ENCODE assay signal across 10 mouse cellular contexts in genomic region chr9:21235341-21235740, GRCm38 (mm10). TPM values are rescaled to one million over a fixed set of nuclear protein-coding genes. Genes with fewer than 3 reads are reported as not detected.
A peak's percentile ranks its signal among the peaks of the same experiment; 100 is the strongest.
DNase-seq lines count a peak whose midpoint lies in the region; ATAC-seq and TF ChIP-seq lines count a peak whose summit lies in the region.
"Had no signal": no experiment of that assay in that cellular context is flagged by ENCODE, and none has a peak within 500 bp of the region (broad histone marks: within the 10 kb centered on the region; RNA-seq: fewer than 3 reads in every experiment).

No protein-coding gene starts in this region.

- H3K36me3 ChIP-seq in hindbrain, embryonic 13.5 days = peaks cover 45% of the 10 kb centered on the region
- peaks cover 46% of the 10 kb centered on the region for H3K36me3 ChIP-seq in hindbrain, embryonic 12.5 days
- 0 out of 2 replicates have a peak, but pooled peaks cover under 1% of the 10 kb centered on the region for H3K36me3 ChIP-seq in thymus, adult 2 months (ENCODE audit: control insufficient read depth, insufficient read depth, low read length)

- no peak overlapping the region for H3K4me3 ChIP-seq in hindbrain, embryonic 13.5 days
- no peak overlapping the region for H3K4me3 ChIP-seq in hindbrain, embryonic 12.5 days
- H3K4me3 ChIP-seq in thymus, adult 2 months (ENCODE audit: control insufficient read depth, insufficient read depth, low read length) = no peak overlapping the region
- H3K4me3 ChIP-seq in left cerebral cortex, adult 2 months = no peak overlapping the region

- no peak for TF ChIP-seq POLR2A in thymus, adult 2 months (IDR thresholded peaks at IDR 0.05; ENCODE audit: control insufficient read depth, extremely low read depth, insufficient read depth, low read length, poor library complexity)

- WGBS in hindbrain, embryonic 13.5 days = 83% methylated on average over 4 of the region's 4 CpGs
- 87% methylated on average over 4 of the region's 4 CpGs for WGBS in hindbrain, embryonic 12.5 days
- 23% methylated on average over 4 of the region's 4 CpGs for WGBS in thymus, adult 2 months

- H3K9ac ChIP-seq in hindbrain, embryonic 13.5 days = 0 out of 2 replicates have a peak overlapping the region, but pooled peaks have one; percentile 19
- no peak overlapping the region for H3K9ac ChIP-seq in hindbrain, embryonic 12.5 days

- H3K27ac ChIP-seq in hindbrain, embryonic 13.5 days = no peak overlapping the region
- H3K27ac ChIP-seq in hindbrain, embryonic 12.5 days = no peak overlapping the region
- peak overlapping the region; percentile 20; the same call in 1 of the 2 replicates for H3K27ac ChIP-seq in thymus, adult 2 months (ENCODE audit: control insufficient read depth, insufficient read depth, low read length)
- no peak overlapping the region for H3K27ac ChIP-seq in left cerebral cortex, adult 2 months

- ATAC-seq in hindbrain, embryonic 13.5 days (ENCODE audit: low FRiP score) = no peak
- no peak for ATAC-seq in hindbrain, embryonic 12.5 days (ENCODE audit: low FRiP score)
- peak; percentile 68 for ATAC-seq in inflammation-experienced regulatory T-cells, adult 6 months

- H3K9me3 ChIP-seq in hindbrain, embryonic 13.5 days = no peaks in the 10 kb centered on the region
- H3K9me3 ChIP-seq in hindbrain, embryonic 12.5 days (replicated peaks) = no peaks in the 10 kb centered on the region

- no peak overlapping the region for H3K4me2 ChIP-seq in hindbrain, embryonic 13.5 days
- H3K4me2 ChIP-seq in hindbrain, embryonic 12.5 days (replicated peaks) = no peak overlapping the region

- TF ChIP-seq CTCF in thymus, adult 2 months (IDR thresholded peaks at IDR 0.05; ENCODE audit: borderline replicate concordance, control insufficient read depth, extremely low read depth, insufficient read depth, low read length, poor library complexity) = no peak
- TF ChIP-seq CTCF in left cerebral cortex, adult 2 months (IDR thresholded peaks at IDR 0.05) = no peak

- H3K27me3 ChIP-seq in hindbrain, embryonic 13.5 days = no peaks in the 10 kb centered on the region
- H3K27me3 ChIP-seq in hindbrain, embryonic 12.5 days = no peaks in the 10 kb centered on the region
- no peaks in the 10 kb centered on the region for H3K27me3 ChIP-seq in thymus, adult 2 months (ENCODE audit: control insufficient read depth, insufficient read depth, low read length)

- intact Hi-C loops in left cerebral cortex, postnatal 14 days (cut with DNase I) = loop anchor here (10.0 kb wide), 1 partner anchor 119 kb away; no protein-coding TSS in a partner anchor
- intact Hi-C loops in left cerebral cortex, adult 2 months (cut with DNase I) = no loop called here

- DNase-seq in thymus, adult 2 months = no peak
- no peak for DNase-seq in thymus, postnatal 0 days (ENCODE audit: low spot score)
- DNase-seq in left cerebral cortex, postnatal 14 days (ENCODE audit: low spot score in 2 of 2) = no peak
- DNase-seq in left cerebral cortex, adult 2 months (ENCODE audit: extremely low spot score in 1 of 2, low spot score in 2 of 2) = no peak
- no peak for DNase-seq in left cerebral cortex, adult 8-10 months (ENCODE audit: low spot score in 2 of 2)
- DNase-seq: cerebellum, postnatal 10 days; lung, postnatal 10 days had no signal

- H3K4me1 ChIP-seq in hindbrain, embryonic 13.5 days (replicated peaks) = peaks cover 38% of the 10 kb centered on the region
- H3K4me1 ChIP-seq in hindbrain, embryonic 12.5 days = peaks cover 23% of the 10 kb centered on the region
- peaks cover 25% of the 10 kb centered on the region for H3K4me1 ChIP-seq in thymus, adult 2 months (replicated peaks; ENCODE audit: control insufficient read depth, insufficient read depth, low read length)

RNA-seq across cellular contexts. Expression of gene Keap1, which starts 3.8 kb away (rescaled TPM):
- 61.8 and 64.7 TPM in 2 replicates for polyA plus RNA-seq in hindbrain, embryonic 13.5 days (2015; fragmentation: Nextera tagmentation; extraction: Ambion mirVana)
- 54.8 and 55.6 TPM in 2 replicates for polyA plus RNA-seq in hindbrain, embryonic 12.5 days (2016; fragmentation: Nextera tagmentation; extraction: Ambion mirVana)
- 115 and 122 TPM in 2 replicates for polyA plus RNA-seq in thymus, adult 2 months (2012; rRNA removed)
- polyA plus RNA-seq in thymus, postnatal 0 days (2015; fragmentation: Nextera tagmentation; extraction: Ambion mirVana) = 61.2 and 64.2 TPM in 2 replicates
- polyA plus RNA-seq in inflammation-experienced regulatory T-cells, adult 6 months (2017; shearing (Covaris generic)) = 10 to 100 TPM; 20.8 to 28.9 (median 21.5) TPM
- 10 to 100 TPM; 47.2 to 50.5 TPM for total RNA-seq in left cerebral cortex, postnatal 14 days (2021)
- total RNA-seq in left cerebral cortex, adult 2 months (2021) = 10 to 100 TPM; 53.0 to 53.7 TPM
- 10 to 100 TPM; 57.8 to 68.8 (median 59.9) TPM for total RNA-seq in left cerebral cortex, adult 8-10 months (2022)

RNA-seq across cellular contexts. Expression of gene S1pr5, which starts 12.9 kb away (rescaled TPM):
- polyA plus RNA-seq in hindbrain, embryonic 13.5 days (2015; fragmentation: Nextera tagmentation; extraction: Ambion mirVana) = 2.8 and 3.4 TPM in 2 replicates
- polyA plus RNA-seq in hindbrain, embryonic 12.5 days (2016; fragmentation: Nextera tagmentation; extraction: Ambion mirVana) = 1.5 and 1.9 TPM in 2 replicates
- 0.70 and 0.78 TPM in 2 replicates for polyA plus RNA-seq in thymus, adult 2 months (2012; rRNA removed)
- polyA plus RNA-seq in thymus, postnatal 0 days (2015; fragmentation: Nextera tagmentation; extraction: Ambion mirVana) = 0.09 TPM in 1 of 2 replicates, not detected in the other
- under 1 TPM in 1 of 3 experiments, not detected in 2; 0.17 TPM for polyA plus RNA-seq in inflammation-experienced regulatory T-cells, adult 6 months (2017; shearing (Covaris generic))
- total RNA-seq in left cerebral cortex, postnatal 14 days (2021) = 1 to 10 TPM; 3.4 to 5.2 TPM
- total RNA-seq in left cerebral cortex, adult 2 months (2021) = 1 to 10 TPM; 6.8 to 8.3 TPM
- 10 to 100 TPM; 14.8 to 20.5 (median 16.8) TPM for total RNA-seq in left cerebral cortex, adult 8-10 months (2022)

RNA-seq across cellular contexts. Expression of gene Atg4d, which starts 29.8 kb away (rescaled TPM):
- 51.1 and 51.8 TPM in 2 replicates for polyA plus RNA-seq in hindbrain, embryonic 13.5 days (2015; fragmentation: Nextera tagmentation; extraction: Ambion mirVana)
- 43.4 and 46.8 TPM in 2 replicates for polyA plus RNA-seq in hindbrain, embryonic 12.5 days (2016; fragmentation: Nextera tagmentation; extraction: Ambion mirVana)
- 84.3 and 87.7 TPM in 2 replicates for polyA plus RNA-seq in thymus, adult 2 months (2012; rRNA removed)
- polyA plus RNA-seq in thymus, postnatal 0 days (2015; fragmentation: Nextera tagmentation; extraction: Ambion mirVana) = 49.2 and 56.2 TPM in 2 replicates
- 10 to 100 TPM; 23.5 to 32.5 (median 24.2) TPM for polyA plus RNA-seq in inflammation-experienced regulatory T-cells, adult 6 months (2017; shearing (Covaris generic))
- total RNA-seq in left cerebral cortex, postnatal 14 days (2021) = 10 to 100 TPM; 35.3 to 37.5 TPM
- 10 to 100 TPM; 45.3 to 49.5 TPM for total RNA-seq in left cerebral cortex, adult 2 months (2021)
- total RNA-seq in left cerebral cortex, adult 8-10 months (2022) = 10 to 100 TPM; 35.3 to 48.7 (median 39.7) TPM

RNA-seq across cellular contexts. Expression of gene Kri1, which starts 52.4 kb away (rescaled TPM):
- 16.3 and 17.1 TPM in 2 replicates for polyA plus RNA-seq in hindbrain, embryonic 13.5 days (2015; fragmentation: Nextera tagmentation; extraction: Ambion mirVana)
- 18.1 and 23.6 TPM in 2 replicates for polyA plus RNA-seq in hindbrain, embryonic 12.5 days (2016; fragmentation: Nextera tagmentation; extraction: Ambion mirVana)
- 56.5 and 57.9 TPM in 2 replicates for polyA plus RNA-seq in thymus, adult 2 months (2012; rRNA removed)
- 17.9 and 25.1 TPM in 2 replicates for polyA plus RNA-seq in thymus, postnatal 0 days (2015; fragmentation: Nextera tagmentation; extraction: Ambion mirVana)
- polyA plus RNA-seq in inflammation-experienced regulatory T-cells, adult 6 months (2017; shearing (Covaris generic)) = 10 to 100 TPM; 16.5 to 36.2 (median 26.9) TPM
- total RNA-seq in left cerebral cortex, postnatal 14 days (2021) = 10 to 100 TPM; 31.9 to 32.3 TPM
- 10 to 100 TPM; 43.3 to 46.1 TPM for total RNA-seq in left cerebral cortex, adult 2 months (2021)
- 10 to 100 TPM; 33.5 to 43.4 (median 39.4) TPM for total RNA-seq in left cerebral cortex, adult 8-10 months (2022)

RNA-seq across cellular contexts. Expression of gene Cdkn2d, which starts 55.9 kb away (rescaled TPM):
- 89.2 and 90.3 TPM in 2 replicates for polyA plus RNA-seq in hindbrain, embryonic 13.5 days (2015; fragmentation: Nextera tagmentation; extraction: Ambion mirVana)
- polyA plus RNA-seq in hindbrain, embryonic 12.5 days (2016; fragmentation: Nextera tagmentation; extraction: Ambion mirVana) = 72.0 and 72.7 TPM in 2 replicates
- 319 and 330 TPM in 2 replicates for polyA plus RNA-seq in thymus, adult 2 months (2012; rRNA removed)
- 216 and 234 TPM in 2 replicates for polyA plus RNA-seq in thymus, postnatal 0 days (2015; fragmentation: Nextera tagmentation; extraction: Ambion mirVana)
- 100 to 1,000 TPM; 116 to 131 (median 128) TPM for polyA plus RNA-seq in inflammation-experienced regulatory T-cells, adult 6 months (2017; shearing (Covaris generic))
- total RNA-seq in left cerebral cortex, postnatal 14 days (2021) = 10 to 100 TPM; 57.5 to 62.9 TPM
- 10 to 100 TPM; 47.9 to 54.6 TPM for total RNA-seq in left cerebral cortex, adult 2 months (2021)
- 10 to 100 TPM; 53.5 to 63.9 (median 58.8) TPM for total RNA-seq in left cerebral cortex, adult 8-10 months (2022)
